Mouse (Mus musculus) megakaryocyte-erythroid progenitor cell, adult 5-6 weeks (primary cell): ENCODE measurements around the gene 2010111I01Rik. TPM values are rescaled to one million over a fixed set of nuclear protein-coding genes. Genes with fewer than 3 reads are reported as not detected.
"Not testable (repeated sequence)": the region's sequence is repeated elsewhere in the genome, so short reads cannot be mapped to it uniquely, and the experiment has no call there.

Source experiments
- ATAC-seq: replicated peaks from 2 replicates; pipeline ENCODE4 v1.8.0; 2016; ENCODE audit warnings: mild to moderate bottlenecking, inconsistent platforms; ENCODE audit not compliant: severe bottlenecking, poor library complexity, low FRiP score, low TSS enrichment
- total RNA-seq, 2 experiments: library from RNA; stranded (forward) in 1 of 2; stranded (reverse) in 1 of 2; fragments of 200-1000, 215-1000 nt in 1 of 2; fragments of >200 nt in 1 of 2; fragmentation: Nextera tagmentation in 1 of 2; gene quantifications; 2 replicates each; pipeline ENCODE4 v1.2.3; 2014 to 2017

The 2010111I01Rik gene
- total RNA-seq, 2 experiments from 2014 or later = 32.7 to 50.7 TPM

DNA sequence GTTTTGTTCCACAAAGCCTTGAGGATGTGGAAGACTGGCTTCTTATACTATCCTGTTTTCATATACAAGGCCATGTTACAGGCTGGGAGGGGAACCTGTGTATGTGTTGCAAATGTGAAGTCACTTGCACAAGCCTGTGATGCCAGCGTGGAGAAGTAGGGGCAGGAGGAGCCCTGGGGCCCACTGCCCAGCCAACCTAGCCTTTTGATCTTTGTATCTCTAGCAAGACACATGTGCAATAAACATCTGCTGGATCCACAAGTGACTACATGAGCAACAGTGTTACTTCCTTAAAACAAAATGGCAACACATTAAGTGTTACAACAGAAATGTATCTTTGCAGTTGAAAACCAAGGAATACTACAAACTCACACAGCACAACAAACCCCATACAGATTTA, 13.1 kb upstream of the 2010111I01Rik start:
- ATAC-seq = no peak

GRCm38 (mm10) chr13:62952047-62952446, 12.6 kb upstream of the 2010111I01Rik start:
- no peak for ATAC-seq

- ATAC-seq = no peak
Measured at GRCm38 (mm10) chr13:62952624-62953023, 12.1 kb upstream of the 2010111I01Rik start.

- no peak for ATAC-seq
Measured at GRCm38 (mm10) chr13:62955997-62956396, 8.7 kb upstream of the 2010111I01Rik start.

GRCm38 (mm10) chr13:62956776-62957175, 7.9 kb upstream of the 2010111I01Rik start:
- ATAC-seq = peak; percentile 47; the same call in 1 of the 2 replicates

- no peak for ATAC-seq
Measured at GRCm38 (mm10) chr13:62963358-62963757, 1.3 kb upstream of the 2010111I01Rik start.

- no peak for ATAC-seq
Measured at GRCm38 (mm10) chr13:62968223-62968622, 3.5 kb downstream of the 2010111I01Rik start.

GRCm38 (mm10) chr13:62970515-62971269, 6.0 kb downstream of the 2010111I01Rik start:
- ATAC-seq = no peak

GRCm38 (mm10) chr13:62972403-62972802, 7.7 kb downstream of the 2010111I01Rik start:
- ATAC-seq = no peak

GRCm38 (mm10) chr13:62973111-62973510, 8.4 kb downstream of the 2010111I01Rik start:
- no peak for ATAC-seq

GRCm38 (mm10) chr13:62978104-62978503, 13.4 kb downstream of the 2010111I01Rik start:
- no peak for ATAC-seq

DNA sequence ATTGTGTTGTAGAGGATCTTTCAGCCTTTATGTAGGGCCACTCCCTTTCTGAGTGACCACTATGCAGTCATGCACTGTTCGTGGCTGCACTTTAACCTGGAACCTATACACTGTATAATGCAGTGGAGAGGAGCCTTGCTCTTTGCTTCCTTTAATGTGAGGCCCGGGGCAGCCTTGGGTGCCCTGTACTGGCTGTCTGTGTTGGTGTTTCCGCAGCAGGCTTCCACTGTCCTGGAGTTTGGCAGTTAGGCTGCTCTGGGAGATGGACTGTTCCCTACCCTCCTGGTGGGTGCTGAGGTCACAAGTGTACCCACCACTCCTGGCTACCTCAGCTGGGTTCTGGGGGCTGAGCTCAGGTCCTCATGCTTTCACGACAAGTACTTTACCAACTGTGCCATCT, 14.1 kb downstream of the 2010111I01Rik start:
- no peak for ATAC-seq

GRCm38 (mm10) chr13:62979215-62979614, 14.5 kb downstream of the 2010111I01Rik start:
- ATAC-seq = no peak

DNA sequence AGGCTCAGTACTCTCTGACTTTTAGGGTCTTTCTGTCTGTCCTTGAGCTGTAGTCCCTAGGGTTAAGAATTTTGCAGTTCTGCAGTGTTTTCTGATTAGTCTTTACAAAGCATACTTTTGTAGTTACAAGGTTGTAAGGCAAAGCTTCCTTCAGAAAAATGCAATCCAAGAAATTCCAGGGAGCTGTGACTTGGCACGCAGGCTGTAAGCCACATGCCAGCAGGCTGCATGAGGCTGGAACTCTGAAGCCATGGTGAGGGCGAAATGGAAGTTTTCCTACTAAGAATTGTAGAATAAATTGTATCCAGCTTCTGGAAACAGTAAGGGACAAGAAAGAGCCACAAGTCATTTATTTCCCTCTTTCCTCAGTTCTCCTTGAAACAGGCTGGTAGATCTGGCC, 15.4 kb downstream of the 2010111I01Rik start:
- no peak for ATAC-seq

DNA sequence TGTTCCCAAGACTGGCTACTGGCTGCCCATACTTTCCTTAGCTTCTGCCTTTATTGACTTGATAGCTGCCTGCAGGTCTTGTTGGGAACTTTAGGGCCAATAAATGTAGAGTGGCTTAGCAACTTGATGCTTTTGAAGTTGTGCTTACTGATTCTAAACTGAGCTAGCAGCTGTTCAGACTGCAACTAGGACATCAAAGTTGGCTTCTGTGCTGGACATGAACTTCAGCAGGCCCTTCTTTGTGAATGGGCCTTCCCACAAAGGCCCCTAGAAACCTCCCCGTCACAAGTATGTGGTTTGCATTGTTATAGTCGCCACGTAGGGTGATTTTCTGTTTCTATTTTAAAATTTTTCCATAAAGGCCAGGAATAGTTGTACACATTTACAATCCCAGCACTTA, 19.8 kb downstream of the 2010111I01Rik start:
- ATAC-seq = no peak

GRCm38 (mm10) chr13:62989891-62990490, 25.3 kb downstream of the 2010111I01Rik start:
- ATAC-seq = no peak

- ATAC-seq = no peak
Measured at GRCm38 (mm10) chr13:62993543-62994477, 29.1 kb downstream of the 2010111I01Rik start.

DNA sequence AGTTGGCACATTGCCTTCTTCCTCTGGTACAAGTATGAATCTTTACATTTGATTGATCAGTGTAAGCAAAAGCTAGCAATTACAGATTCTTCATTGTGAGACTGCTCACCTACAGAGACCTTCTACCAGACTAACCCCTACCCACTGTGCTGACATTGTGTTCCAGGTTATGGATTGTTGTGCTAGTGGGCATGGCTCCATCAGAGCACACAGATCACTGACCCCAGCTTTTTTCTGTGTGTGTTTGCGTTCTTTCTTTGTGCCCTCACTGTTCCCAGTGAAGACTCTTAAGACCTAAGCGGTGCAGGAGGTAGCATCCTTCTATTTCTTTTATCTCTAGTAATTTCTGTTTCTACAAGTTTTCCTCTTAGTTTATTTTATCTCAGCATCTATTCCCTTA, 32.1 kb downstream of the 2010111I01Rik start:
- ATAC-seq = no peak

DNA sequence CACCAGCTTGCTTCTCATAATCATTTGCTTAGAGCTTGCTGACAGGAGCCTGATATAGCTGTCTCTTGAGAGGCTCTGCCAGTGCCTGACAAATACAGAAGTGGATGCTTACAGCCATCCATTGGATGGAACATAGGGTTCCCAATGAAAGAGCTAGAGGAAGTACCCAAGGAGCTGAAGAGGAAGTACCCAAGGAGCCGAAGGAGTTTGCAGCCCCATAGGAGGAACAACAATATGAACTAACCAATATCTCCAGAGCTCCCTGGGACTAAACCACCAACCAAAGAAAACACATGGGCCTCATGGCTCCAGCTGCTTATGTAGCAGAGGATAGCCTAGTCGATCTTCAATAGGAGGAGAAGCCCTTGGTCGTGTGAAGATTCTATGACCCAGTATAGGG, 42.8 kb downstream of the 2010111I01Rik start:
- not testable (repeated sequence) for ATAC-seq
